Mouse (Mus musculus): ENCODE results near the gene Cntn2. TPM values are rescaled to one million over a fixed set of nuclear protein-coding genes. Genes with fewer than 3 reads are reported as not detected.

The Cntn2 gene
- total RNA-seq, 2 experiments from 2014 or later = 52.7 to 54.9 TPM

Other genes with a start within 250 kb of the Cntn2 start
- 1 to 10 TPM; 5.7 to 6.8 TPM for gene Klhdc8a, start 244.6 kb downstream of the Cntn2 start, total RNA-seq (2021)
- gene Nuak2, start 227.1 kb downstream of the Cntn2 start, total RNA-seq (2021) = 1 to 10 TPM; 1.7 to 2.8 TPM
- gene Tmcc2, start 152.0 kb downstream of the Cntn2 start, total RNA-seq (2021) = 100 to 1,000 TPM; 191 to 192 TPM
- 10 to 100 TPM; 35.5 to 38.0 TPM for gene Dstyk, start 125.7 kb downstream of the Cntn2 start, total RNA-seq (2021)
- 10 to 100 TPM; 39.2 to 45.2 TPM for gene Rbbp5, start 65.9 kb downstream of the Cntn2 start, total RNA-seq (2021)
- gene Tmem81, start 37.0 kb downstream of the Cntn2 start, total RNA-seq (2021) = 1 to 10 TPM; 2.7 to 4.0 TPM
- gene Nfasc, start 198.5 kb upstream of the Cntn2 start, total RNA-seq (2021) = 100 to 1,000 TPM; 276 to 278 TPM

Data from layer of hippocampus, postnatal 14 days (tissue).